Mouse (Mus musculus): ENCODE measurements at regions not wholly inside any gene's neighbourhood (a gene's known extent, or its start where the extent isn't known, plus 50 kb on each side); places are given as distances from the start of the nearest gene placed in this dataset.

- TF ChIP-seq CTCF (conservative IDR thresholded peaks at IDR 0.05 in 1 of 2, IDR thresholded peaks at IDR 0.05 in 1 of 2; ENCODE audit: low read depth in 2 of 2, low read length in 2 of 2) (no peak), EP300 (IDR thresholded peaks at IDR 0.05; ENCODE audit: low read length) (no peak), POLR2A (IDR thresholded peaks at IDR 0.05; ENCODE audit: low read depth, low read length) (no peak)
Measured at GRCm38 (mm10) chr12:25923772-25924171, 491.3 kb downstream of the Rnf144a start.
